Mouse (Mus musculus) frontal cortex, postnatal 10 days (tissue): Measurements from ENCODE around the gene Olfr654.
A peak's percentile ranks its signal among the peaks of the same experiment; 100 is the strongest.

Experiments used
- DNase-seq, 2 experiments: peaks; one replicate each; pipeline ENCODE4 v3.0.0; 2022; ENCODE audit warnings: low spot score in 2 of 2, mixed read lengths in 1 of 2

Olfr654 gene

DNA sequence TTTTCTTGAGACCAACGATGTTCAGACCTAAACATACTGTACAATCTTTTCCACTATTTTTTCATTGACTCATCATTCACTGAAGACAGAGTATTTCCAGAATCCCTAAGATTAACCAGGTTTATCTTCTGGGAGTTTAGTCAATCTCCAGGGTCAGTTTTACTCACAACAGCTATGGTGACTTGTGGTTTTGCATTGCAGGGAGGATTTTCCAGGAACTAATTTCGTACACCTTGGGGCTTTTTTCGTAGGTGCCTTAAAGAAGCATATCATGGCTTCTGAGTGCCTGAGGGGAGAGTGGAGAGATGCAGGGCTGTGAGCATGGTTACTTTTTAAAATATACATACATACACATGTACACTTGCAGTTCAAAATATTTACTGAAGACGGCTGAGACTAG lies at the start of gene Olfr654:
Gene Olfr654 (plus strand): TSS at position 301 of the 400 bp plus-strand sequence.
- DNase-seq: no peak

DNA sequence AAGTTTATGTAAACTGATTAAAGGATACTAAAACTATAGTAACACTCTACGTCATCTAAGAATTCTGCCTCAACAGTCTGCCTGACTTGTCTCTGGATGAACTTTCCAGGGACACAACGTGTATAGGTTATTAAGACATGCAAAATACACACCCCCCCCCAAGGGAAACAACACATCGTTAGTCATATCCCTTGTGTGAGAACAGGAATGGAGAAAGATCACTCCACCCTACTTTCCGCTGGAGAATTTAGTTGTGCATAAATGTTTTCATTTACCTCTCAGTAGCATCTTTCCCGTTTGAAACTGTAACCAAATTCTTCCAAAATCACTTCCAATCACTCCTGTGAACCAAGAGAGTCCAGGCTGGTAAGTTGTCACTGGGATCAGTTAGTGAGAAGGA lies 37.0 kb upstream of the Olfr654 start, which contains the start of gene Olfr651:
Gene Olfr651 (plus strand): TSS at position 301 of the 400 bp plus-strand sequence.
- DNase-seq: no peak

DNA sequence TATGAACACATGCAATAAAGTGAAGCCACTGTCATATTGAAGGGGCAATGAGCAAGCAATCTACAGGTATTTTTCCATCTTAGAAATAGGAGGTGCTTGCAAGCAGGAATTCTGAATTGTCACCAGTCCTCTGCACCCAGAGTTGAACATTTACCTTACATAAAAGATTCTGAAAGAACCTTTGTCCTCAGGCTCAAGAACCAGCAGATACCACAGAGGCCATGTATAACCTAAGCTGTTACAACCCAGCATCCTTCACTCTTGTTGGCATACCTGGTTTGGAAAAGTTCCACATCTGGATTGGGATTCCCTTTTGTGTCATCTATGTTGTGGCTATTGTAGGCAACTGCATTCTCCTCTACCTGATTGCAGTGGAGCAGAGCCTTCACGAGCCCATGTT lies 34.1 kb upstream of the Olfr654 start:
- DNase-seq: no peak

DNA sequence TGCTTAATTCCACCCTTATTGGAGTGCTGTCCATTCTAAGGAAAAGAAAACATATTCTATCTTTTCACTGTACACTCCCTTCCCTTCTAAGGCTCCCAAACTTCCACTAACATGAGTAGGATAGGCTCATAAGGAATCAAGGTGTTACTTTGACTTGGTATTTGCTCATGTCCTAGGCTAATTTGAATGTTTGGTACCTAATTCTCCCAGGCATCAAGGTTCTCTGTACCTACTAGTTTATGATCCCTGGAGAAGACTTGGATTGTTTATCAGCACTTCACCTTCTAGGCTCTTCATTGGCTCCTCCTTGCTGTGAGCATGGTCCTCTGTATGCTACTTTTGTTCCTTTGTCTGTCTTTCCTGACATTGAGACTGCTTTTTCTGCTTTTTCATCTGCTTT lies 26.2 kb upstream of the Olfr654 start, which contains the start of gene Olfr652:
Gene Olfr652 (plus strand): TSS at position 301 of the 400 bp plus-strand sequence.
- DNase-seq: no peak

DNA sequence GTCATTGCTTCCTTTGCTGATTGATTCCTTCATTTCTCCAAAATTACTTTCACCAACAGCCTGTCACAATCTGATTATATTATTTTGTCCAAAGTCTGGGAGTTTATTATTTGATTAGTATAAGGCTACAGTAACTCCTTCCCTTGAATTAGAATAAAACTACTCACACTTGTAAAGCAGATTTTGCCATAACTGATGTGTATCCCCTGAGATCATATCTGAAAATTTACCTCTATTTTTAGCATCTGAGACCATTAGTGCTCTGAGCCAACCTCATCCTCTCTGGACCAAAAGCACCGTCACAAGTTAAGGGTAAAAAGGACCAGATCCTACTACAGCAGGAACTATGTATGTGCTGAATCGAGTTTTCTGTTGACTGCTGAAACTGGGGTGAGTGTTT lies 9.8 kb upstream of the Olfr654 start, which contains the start of gene Olfr653:
Gene Olfr653 (plus strand): TSS at position 301 of the 400 bp plus-strand sequence.
- DNase-seq: no peak

DNA sequence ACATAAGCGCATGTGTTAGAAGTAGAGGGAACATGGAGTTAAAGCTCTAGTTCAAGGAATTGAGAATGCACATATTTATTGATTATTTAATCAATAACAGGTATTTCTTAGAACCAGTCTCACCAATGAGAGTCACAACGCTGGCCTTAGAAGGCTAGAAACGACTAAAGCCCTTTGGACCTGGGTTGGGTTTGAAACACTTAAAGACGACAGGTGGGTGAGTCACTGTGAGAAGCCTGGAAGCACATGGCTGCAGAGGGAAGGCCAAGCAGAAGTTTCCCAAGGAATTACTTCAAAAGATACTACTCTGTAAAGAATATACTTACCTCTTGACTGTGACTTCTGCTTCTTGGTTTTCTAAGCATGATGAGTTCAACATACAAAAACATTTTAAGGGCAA lies 6.0 kb upstream of the Olfr654 start:
- no peak for DNase-seq

DNA sequence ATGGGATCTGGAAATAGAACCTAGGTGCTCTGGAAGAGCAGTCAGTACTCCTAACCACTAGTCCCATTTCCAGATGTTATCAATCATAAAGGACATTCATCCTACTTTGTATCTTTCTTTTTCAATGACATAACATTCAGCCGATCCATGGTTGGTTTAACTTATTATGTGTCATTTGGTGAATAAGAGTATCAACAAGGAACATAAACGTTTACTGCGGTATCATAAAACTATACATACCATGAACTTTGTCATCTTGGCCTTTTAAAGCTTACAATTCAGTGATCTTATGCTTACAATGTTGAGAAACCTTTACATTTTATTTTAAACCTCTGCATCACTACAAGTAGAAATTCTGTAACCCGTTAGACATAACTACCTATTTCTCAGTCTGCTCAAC lies 5.4 kb upstream of the Olfr654 start:
- DNase-seq: no peak

DNA sequence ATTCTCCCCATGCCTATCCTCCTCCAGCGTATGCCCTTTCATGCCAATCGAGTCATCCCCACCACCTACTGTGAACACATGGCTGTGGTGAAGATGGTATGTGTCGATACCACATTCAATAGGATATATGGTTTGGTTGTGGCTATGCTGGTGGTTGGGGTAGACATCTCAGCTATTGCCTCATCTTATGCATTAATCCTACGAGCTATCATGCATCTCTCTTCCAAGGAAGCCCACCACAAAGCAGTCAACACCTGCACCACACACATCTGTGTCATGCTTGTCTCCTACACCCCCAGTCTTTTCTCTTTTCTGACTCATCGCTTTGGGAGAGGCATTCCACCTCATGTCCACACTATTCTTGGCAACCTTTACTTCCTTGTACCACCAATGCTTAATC lies 1.4 kb downstream of the Olfr654 start:
- DNase-seq: no peak

DNA sequence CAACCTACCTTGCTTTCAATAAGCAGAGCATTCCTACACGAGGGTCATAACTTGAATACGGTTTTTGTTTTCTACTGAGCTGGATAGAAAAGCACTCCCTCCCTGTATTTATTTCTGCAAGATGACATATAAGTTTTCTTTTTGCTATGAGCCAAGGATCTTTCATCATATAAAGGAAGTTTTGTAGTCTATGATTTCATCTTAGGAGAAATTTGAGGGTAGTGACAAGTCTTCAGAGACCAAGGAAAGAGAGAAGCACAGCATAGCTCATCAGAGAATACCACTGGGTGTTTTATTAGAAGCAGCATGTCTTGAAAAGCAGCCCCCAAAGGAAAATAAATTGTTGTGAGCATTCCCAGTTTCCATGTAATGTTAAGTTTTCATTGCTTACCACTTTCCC lies 14.9 kb downstream of the Olfr654 start, which contains the start of gene Olfr655:
Gene Olfr655 (minus strand): TSS at position 101 of the 400 bp plus-strand sequence.
- no peak for DNase-seq

DNA sequence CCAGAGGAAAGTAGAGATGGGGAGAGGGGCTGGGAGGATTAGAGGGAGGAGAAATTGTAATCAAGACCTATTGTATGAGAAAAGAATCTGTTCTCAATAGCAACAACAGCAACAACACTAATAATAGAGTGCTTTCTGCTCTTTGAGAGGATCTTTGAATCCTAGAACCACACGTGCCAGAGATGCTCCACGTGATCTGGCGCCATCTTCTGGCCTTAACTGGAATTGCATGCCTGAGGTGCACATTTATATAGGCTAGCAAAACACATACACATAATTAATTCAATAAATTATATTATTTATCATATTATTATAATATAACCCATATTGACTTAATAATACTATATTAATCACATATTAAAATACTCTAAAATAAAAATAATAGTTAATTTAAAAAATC lies 16.3 kb downstream of the Olfr654 start:
- DNase-seq: peak in 1 of 2 experiments; percentile 7

DNA sequence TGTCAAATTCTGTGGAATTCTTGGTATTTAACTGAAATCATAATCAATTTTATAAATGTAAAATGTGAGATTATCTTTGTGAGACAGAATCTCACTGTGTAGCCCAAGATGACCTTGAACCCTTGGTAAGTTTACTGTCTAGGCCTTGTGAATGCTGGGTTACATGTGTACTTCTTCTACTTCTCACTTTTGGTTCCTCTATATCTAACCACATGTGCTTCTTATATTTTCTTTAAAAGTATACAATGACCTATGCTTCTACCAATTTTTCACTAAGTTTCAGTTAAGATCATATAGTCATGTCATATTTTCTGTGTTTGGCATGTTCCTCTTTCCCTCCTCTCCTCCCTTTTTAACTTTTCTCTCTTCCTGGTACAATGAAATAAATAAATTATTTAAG lies 17.9 kb downstream of the Olfr654 start:
- DNase-seq: no peak

DNA sequence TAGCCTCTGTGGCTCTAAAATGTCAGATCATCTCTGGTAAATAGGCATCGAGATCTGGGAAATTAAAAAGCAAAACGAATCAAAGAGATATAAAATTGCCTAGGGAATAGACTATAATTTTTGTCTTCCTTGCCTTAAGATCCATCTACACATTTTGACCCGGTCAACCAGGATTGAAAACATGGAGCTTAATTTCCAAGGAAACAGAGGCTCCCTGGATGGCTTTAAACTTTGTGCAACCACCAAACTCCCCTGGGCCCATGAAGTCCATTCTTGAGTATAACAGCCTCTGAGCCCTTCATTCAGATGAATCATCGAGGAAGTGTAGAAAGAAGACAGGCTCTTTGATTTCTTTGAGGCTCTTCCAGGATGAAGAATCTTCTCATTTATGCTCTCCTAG lies 26.8 kb downstream of the Olfr654 start, which contains the start of gene Olfr656:
Gene Olfr656 (plus strand): TSS at position 301 of the 400 bp plus-strand sequence.
- DNase-seq: no peak

DNA sequence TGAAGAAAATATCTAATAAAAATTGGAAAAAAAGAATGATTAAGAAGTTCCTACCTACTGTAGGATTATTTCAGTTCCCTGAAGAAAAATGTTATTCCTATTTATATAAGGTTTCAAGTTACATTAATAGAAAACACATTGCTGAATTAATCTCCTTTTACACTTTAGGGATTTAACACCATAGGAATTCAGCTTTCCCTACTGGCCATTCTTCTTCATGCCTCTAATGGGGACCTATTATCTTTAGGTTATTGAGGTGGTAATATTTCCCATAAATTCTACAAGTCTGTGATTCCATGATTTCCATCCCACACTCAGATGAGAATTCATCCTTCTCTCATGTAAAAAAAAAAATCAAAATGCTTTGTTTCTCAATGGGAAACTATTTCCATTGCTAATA lies 37.7 kb downstream of the Olfr654 start, which contains the start of gene Olfr657:
Gene Olfr657 (plus strand): TSS at position 301 of the 400 bp plus-strand sequence.
- no peak for DNase-seq
